Mouse (Mus musculus): ENCODE data around the gene Tgoln1.

The Tgoln1 gene

GRCm38 (mm10) chr6:72616643-72617288, at the start of gene Tgoln1:
Gene Tgoln1, minus strand, starts transcription at chr6:72617000.
- peak; percentile 97 for DNase-seq (ENCODE audit: low spot score)

GRCm38 (mm10) chr6:72664290-72664689, 47.5 kb upstream of the Tgoln1 start:
- no peak for DNase-seq (ENCODE audit: low spot score)

- no peak for DNase-seq (ENCODE audit: low spot score)
These were observed 46.2 kb upstream of the Tgoln1 start for GRCm38 (mm10) chr6:72663000-72663399.

GRCm38 (mm10) chr6:72660391-72660720, 43.6 kb upstream of the Tgoln1 start:
- no peak for DNase-seq (ENCODE audit: low spot score)

GRCm38 (mm10) chr6:72659717-72660390, 43.1 kb upstream of the Tgoln1 start:
- DNase-seq (ENCODE audit: low spot score) = no peak

- DNase-seq (ENCODE audit: low spot score) = peak; percentile 73
These were observed 41.2 kb upstream of the Tgoln1 start for GRCm38 (mm10) chr6:72658006-72658405.

- DNase-seq (ENCODE audit: low spot score) = no peak
These were observed 39.2 kb upstream of the Tgoln1 start for GRCm38 (mm10) chr6:72656053-72656442.

- DNase-seq (ENCODE audit: low spot score) = peak; percentile 91
These were observed 38.7 kb upstream of the Tgoln1 start for GRCm38 (mm10) chr6:72655309-72656052.

- no peak for DNase-seq (ENCODE audit: low spot score)
These were observed 37.6 kb upstream of the Tgoln1 start for GRCm38 (mm10) chr6:72654355-72654754.

GRCm38 (mm10) chr6:72653419-72653818, 36.6 kb upstream of the Tgoln1 start:
- DNase-seq (ENCODE audit: low spot score) = no peak

- no peak for DNase-seq (ENCODE audit: low spot score)
These were observed 33.6 kb upstream of the Tgoln1 start for GRCm38 (mm10) chr6:72650338-72650851.

GRCm38 (mm10) chr6:72648002-72648595, 31.3 kb upstream of the Tgoln1 start:
- DNase-seq (ENCODE audit: low spot score) = no peak

GRCm38 (mm10) chr6:72647383-72647820, 30.6 kb upstream of the Tgoln1 start:
- peak; percentile 83 for DNase-seq (ENCODE audit: low spot score)

GRCm38 (mm10) chr6:72645364-72645763, 28.6 kb upstream of the Tgoln1 start:
- no peak for DNase-seq (ENCODE audit: low spot score)

GRCm38 (mm10) chr6:72644576-72644975, 27.8 kb upstream of the Tgoln1 start:
- DNase-seq (ENCODE audit: low spot score) = no peak

- DNase-seq (ENCODE audit: low spot score) = no peak
These were observed 24.6 kb upstream of the Tgoln1 start for GRCm38 (mm10) chr6:72641218-72641954.

GRCm38 (mm10) chr6:72636940-72637339, 20.1 kb upstream of the Tgoln1 start:
- no peak for DNase-seq (ENCODE audit: low spot score)

GRCm38 (mm10) chr6:72635760-72636431, 19.1 kb upstream of the Tgoln1 start:
- peak; percentile 88 for DNase-seq (ENCODE audit: low spot score)

GRCm38 (mm10) chr6:72634311-72634710, 17.5 kb upstream of the Tgoln1 start:
- DNase-seq (ENCODE audit: low spot score) = no peak

- DNase-seq (ENCODE audit: low spot score) = no peak
These were observed 14.9 kb upstream of the Tgoln1 start for GRCm38 (mm10) chr6:72631700-72632099.

- no peak for DNase-seq (ENCODE audit: low spot score)
These were observed 14.2 kb upstream of the Tgoln1 start for GRCm38 (mm10) chr6:72630961-72631360.

All from embryo, embryonic 10.5 days (tissue).